Mouse (Mus musculus) ES-E14 (cell line): Measurements from ENCODE around the gene Ptprk. TPM values are rescaled to one million over a fixed set of nuclear protein-coding genes. Genes with fewer than 3 reads are reported as not detected.

Source experiments
- DNase-seq: peaks from one replicate; pipeline ENCODE4 v3.0.0-alpha.2; 2013; ENCODE audit warnings: low read depth, low spot score
- H3K27ac ChIP-seq: 2 replicates; pipeline ENCODE4 v1.5.1; 2012; ENCODE audit warnings: low read depth, mild to moderate bottlenecking, low read length, moderate library complexity, mixed read lengths; ENCODE audit not compliant: poor library complexity, insufficient read depth, severe bottlenecking
- H3K36me3 ChIP-seq: 2 replicates; pipeline ENCODE4 v1.6.1; 2012; ENCODE audit warnings: mild to moderate bottlenecking, low read length, moderate library complexity, mixed read lengths; ENCODE audit not compliant: control insufficient read depth, poor library complexity, insufficient read depth, severe bottlenecking
- H3K4me1 ChIP-seq, 2 experiments: fragments of 150-350 bp in 1 of 2; sonication (generic) in 1 of 2; 2 replicates each; pipeline ENCODE4 v1.6.1; 2012; ENCODE audit warnings: low read length in 2 of 2, mild to moderate bottlenecking in 1 of 2, mixed read lengths in 1 of 2; ENCODE audit not compliant: control insufficient read depth in 2 of 2, insufficient read depth in 2 of 2, poor library complexity in 1 of 2
- H3K4me3 ChIP-seq, 2 experiments: fragments of 150-350 bp in 1 of 2; sonication (generic) in 1 of 2; 2 replicates each; pipeline ENCODE4 v1.5.1; 2012; ENCODE audit warnings: low read length in 2 of 2, low read depth in 1 of 2, mild to moderate bottlenecking in 1 of 2, mixed read lengths in 1 of 2; ENCODE audit not compliant: insufficient read depth in 1 of 2, poor library complexity in 1 of 2, severe bottlenecking in 1 of 2
- H3K9ac ChIP-seq: 2 replicates; pipeline ENCODE4 v1.6.1; 2012; ENCODE audit warnings: low read depth, mild to moderate bottlenecking, low read length, mixed read lengths; ENCODE audit not compliant: poor library complexity, insufficient read depth, severe bottlenecking
- H3K9me3 ChIP-seq: fragments of 150-350 bp; sonication (generic); 2 replicates; pipeline ENCODE4 v1.6.1; 2012; ENCODE audit warnings: low read depth, mild to moderate bottlenecking, low read length; ENCODE audit not compliant: control insufficient read depth, insufficient read depth
- CHD2 ChIP-seq: IDR thresholded peaks from 2 replicates; pipeline ENCODE4 v1.6.1; 2014; ENCODE audit warnings: mild to moderate bottlenecking, low read depth, low read length, inconsistent platforms
- HCFC1 ChIP-seq: IDR thresholded peaks from 2 replicates; pipeline ENCODE4 v1.6.1; 2012; ENCODE audit warnings: low read length, inconsistent platforms, borderline replicate concordance; ENCODE audit not compliant: insufficient read depth
- MAFK ChIP-seq: IDR thresholded peaks from 2 replicates; pipeline ENCODE4 v1.6.1; 2014; ENCODE audit warnings: mild to moderate bottlenecking, low read depth, low read length, inconsistent platforms; ENCODE audit not compliant: insufficient read depth
- ZC3H11A ChIP-seq: IDR thresholded peaks from 2 replicates; pipeline ENCODE4 v1.6.1; 2012; ENCODE audit warnings: low read depth, mild to moderate bottlenecking, inconsistent platforms, low read length, borderline replicate concordance
- ZNF384 ChIP-seq: IDR thresholded peaks from 2 replicates; pipeline ENCODE4 v1.6.1; 2012; ENCODE audit warnings: low read depth, low read length, inconsistent platforms
- in situ Hi-C, 2 experiments: fragments of 600-800 bp; cut with MboI; formaldehyde crosslinking; loops; one replicate each; pipeline ENCODE4 v1.15.1; 2025; ENCODE audit warnings: low sequenced_read_pairs in 2 of 2, inconsistent platforms in 1 of 2; ENCODE audit not compliant: unreplicated experiment in 2 of 2
- total RNA-seq: library from RNA; depleted of rRNA; stranded (reverse); fragments of 300-350 nt; gene quantifications from 2 replicates; pipeline ENCODE4 v1.2.3, GENCODE M21; 2012

Gene Ptprk
- total RNA-seq, 1 experiment: 67.0 TPM

DNA sequence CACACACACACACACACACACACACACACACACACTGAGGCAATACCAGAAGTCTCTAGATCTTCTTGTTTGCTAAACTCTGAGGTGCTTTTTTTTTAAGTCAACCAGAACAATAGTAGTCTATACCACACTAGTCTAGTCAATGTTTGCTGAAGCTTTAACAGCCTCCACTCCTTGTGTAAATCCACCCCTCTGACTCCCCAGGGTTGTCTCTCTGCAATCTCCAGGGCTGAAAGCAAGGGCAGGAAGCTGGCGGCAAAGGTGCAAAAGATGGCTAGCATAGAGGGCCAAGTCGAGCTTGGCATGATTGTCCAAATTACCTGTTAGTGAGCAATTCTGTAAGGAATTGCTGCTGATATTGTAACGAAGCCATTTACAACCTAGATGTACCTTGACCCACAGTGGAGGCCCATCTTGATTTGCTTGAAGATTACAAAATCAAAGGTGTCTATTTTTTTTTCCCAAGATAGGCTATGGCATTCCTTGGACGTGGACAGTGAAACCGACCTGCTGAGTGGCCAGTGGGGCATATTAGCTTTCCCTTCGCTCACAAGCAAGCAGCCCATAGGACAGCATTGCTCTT is 44.3 kb downstream of the Ptprk start:
- no peaks in the 10 kb centered on the region for H3K9me3 ChIP-seq
- no peak for DNase-seq
- no peak overlapping the region for H3K4me3 ChIP-seq
- H3K27ac ChIP-seq: no peak overlapping the region
- no peaks in the 10 kb centered on the region for H3K4me1 ChIP-seq
- in situ Hi-C loops: no loop called here
- TF ChIP-seq ZNF384: no peak
- no peak for TF ChIP-seq CHD2
- TF ChIP-seq ZC3H11A: no peak
- H3K36me3 ChIP-seq: no peaks in the 10 kb centered on the region
- no peak overlapping the region for H3K9ac ChIP-seq

DNA sequence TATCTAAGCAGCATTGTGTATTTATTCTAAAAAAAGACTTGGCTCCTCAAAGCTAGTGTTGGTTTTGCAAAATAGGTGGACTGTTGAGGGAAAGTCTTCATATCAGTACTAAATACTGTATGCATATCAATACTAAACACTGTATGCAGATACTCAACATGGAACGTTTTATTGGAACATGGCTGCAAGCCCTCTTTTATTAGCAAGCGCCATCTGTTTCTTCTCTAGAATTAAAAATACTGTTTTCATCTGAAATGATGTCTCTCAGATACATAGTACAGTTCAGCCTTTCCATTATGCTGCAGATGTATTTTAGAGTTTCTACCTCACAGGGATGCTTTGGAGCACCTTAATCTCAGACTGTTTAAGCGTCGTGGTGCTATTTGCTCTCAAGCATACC is 49.3 kb downstream of the Ptprk start:
- TF ChIP-seq CHD2 (no peak), HCFC1 (no peak), MAFK (no peak), ZC3H11A (no peak), ZNF384 (no peak)
- Histone ChIP-seq H3K9me3 (no peaks in the 10 kb centered on the region), H3K4me1 (peaks cover 0 to 2% of the 10 kb centered on the region in 2 experiments; a peak in 1 of 4 replicates), H3K36me3 (no peaks in the 10 kb centered on the region), H3K27ac (no peak overlapping the region), H3K9ac (no peak overlapping the region), H3K4me3 (no peak overlapping the region)
- DNase-seq: no peak
- in situ Hi-C loops: no loop called here

DNA sequence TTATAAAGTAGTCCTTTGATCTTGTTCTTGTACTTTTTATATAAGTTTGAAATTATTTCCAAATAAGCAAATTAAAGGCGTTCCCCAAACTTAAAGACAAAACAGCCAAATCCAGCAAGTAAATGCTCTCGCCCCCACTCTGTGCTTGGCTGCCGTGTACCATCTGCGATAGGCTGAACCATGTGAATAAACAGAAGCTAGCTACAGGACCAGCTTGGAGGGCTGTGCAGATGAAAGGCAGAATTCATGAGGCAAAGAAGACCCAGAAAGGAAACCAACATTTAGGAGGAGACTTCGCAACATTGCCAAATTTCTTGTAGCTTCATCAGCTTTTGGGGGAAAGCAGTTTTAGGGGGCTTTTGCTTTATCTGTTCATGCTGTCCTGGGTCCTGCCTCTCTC is 53.4 kb downstream of the Ptprk start:
- no peak overlapping the region for H3K27ac ChIP-seq
- no peaks in the 10 kb centered on the region for H3K36me3 ChIP-seq
- TF ChIP-seq ZC3H11A (no peak), HCFC1 (no peak), CHD2 (no peak), MAFK (no peak), ZNF384 (no peak)
- H3K9ac ChIP-seq: no peak overlapping the region
- H3K4me1 ChIP-seq: peaks cover 0 to 8% of the 10 kb centered on the region in 2 experiments; a peak in 1 of 4 replicates
- no peak for DNase-seq
- H3K4me3 ChIP-seq: no peak overlapping the region
- in situ Hi-C loops: no loop called here
- no peaks in the 10 kb centered on the region for H3K9me3 ChIP-seq

DNA sequence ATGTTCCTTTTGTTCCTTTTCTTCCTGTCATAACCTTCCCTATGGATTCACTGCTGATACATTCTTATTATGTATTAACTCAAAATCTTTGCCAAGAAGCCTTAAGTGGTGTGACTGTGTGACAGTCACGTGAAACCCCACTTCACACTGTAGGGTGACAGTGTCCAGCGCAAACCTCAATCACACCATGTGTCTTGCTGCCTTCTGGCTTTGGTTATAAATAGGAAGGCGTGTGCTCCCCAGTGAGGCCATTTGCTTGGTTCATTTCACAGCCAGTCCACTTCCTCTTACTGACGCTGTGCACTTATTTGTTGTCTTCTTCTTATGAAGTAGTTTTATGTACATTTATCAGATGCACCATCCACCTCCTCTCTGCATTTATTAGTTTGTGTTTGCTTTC is 53.8 kb downstream of the Ptprk start:
- in situ Hi-C loops: no loop called here
- Histone ChIP-seq H3K9me3 (no peaks in the 10 kb centered on the region), H3K9ac (no peak overlapping the region), H3K4me1 (peaks cover 0 to 8% of the 10 kb centered on the region in 2 experiments; a peak in 1 of 4 replicates), H3K36me3 (no peaks in the 10 kb centered on the region), H3K27ac (no peak overlapping the region), H3K4me3 (no peak overlapping the region)
- no peak for DNase-seq
- TF ChIP-seq HCFC1: no peak
- no peak for TF ChIP-seq CHD2
- no peak for TF ChIP-seq ZNF384
- no peak for TF ChIP-seq ZC3H11A
- TF ChIP-seq MAFK: no peak

DNA sequence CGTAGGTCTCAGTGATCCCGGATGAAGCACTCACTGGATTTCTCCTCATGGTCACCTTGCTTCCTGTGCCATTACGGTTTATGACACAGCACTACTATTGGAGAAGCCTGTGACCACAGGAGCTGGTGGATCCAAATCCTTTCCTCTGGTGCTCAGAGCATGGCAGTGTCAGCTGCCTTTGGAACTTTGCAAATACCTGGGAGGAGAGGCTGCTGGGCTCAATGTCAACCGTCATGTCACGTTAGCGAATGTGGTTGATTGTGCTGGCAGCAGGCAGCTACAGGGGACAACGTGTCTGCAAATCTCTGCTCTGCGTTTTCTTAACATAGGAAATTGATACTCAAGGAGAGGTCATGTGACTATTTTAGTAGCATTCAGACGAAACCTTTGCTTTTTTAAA is 55.8 kb downstream of the Ptprk start:
- in situ Hi-C loops: no loop called here
- no peaks in the 10 kb centered on the region for H3K9me3 ChIP-seq

More for the DNA sequence above, 55.8 kb downstream of the Ptprk start:
- Histone ChIP-seq H3K4me3 (no peak overlapping the region), H3K36me3 (no peaks in the 10 kb centered on the region), H3K9ac (no peak overlapping the region), H3K4me1 (peaks cover 0 to 8% of the 10 kb centered on the region in 2 experiments; a peak in 1 of 4 replicates), H3K27ac (no peak overlapping the region)
- DNase-seq: no peak
- TF ChIP-seq ZNF384 (no peak), HCFC1 (no peak), MAFK (no peak), ZC3H11A (no peak), CHD2 (no peak)
